In the genomic region with DNA sequence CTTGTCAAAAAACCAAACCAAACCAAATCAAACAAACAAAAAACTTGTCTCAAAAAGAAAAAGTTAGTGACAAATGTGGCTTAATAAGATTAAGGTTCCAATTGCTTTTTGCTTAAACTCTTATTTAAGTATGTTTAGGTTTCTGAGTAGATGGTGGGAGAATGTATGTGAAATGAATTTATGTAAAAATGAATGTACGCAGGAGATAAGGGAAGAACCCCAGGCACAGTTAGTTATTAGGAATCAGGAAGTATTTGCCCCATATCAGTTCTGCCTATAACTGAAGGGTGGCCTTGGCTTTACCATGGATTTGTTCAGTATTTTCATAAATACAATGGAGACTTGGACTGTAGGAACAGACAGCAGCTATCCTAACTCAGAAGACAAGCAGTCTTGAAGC, we compare ENCODE assay signal across 26 mouse cellular contexts. TPM values are rescaled to one million over a fixed set of nuclear protein-coding genes. Genes with fewer than 3 reads are reported as not detected.
"Had no signal": no experiment of that assay in that cellular context is flagged by ENCODE, and none has a peak within 500 bp of the region (broad histone marks: within the 10 kb centered on the region; RNA-seq: fewer than 3 reads in every experiment).

No protein-coding gene starts in this region.

- H3K4me3 ChIP-seq: embryonic facial prominence, embryonic 10.5 days; embryonic facial prominence, embryonic 12.5 days; embryonic facial prominence, embryonic 13.5 days; embryonic facial prominence, embryonic 15.5 days; erythroblast, embryonic 14.5 days; forebrain, embryonic 10.5 days; forebrain, embryonic 12.5 days; forebrain, embryonic 13.5 days; forebrain, embryonic 15.5 days; gastrocnemius, adult 2 months; heart, adult 2 months; heart, embryonic 10.5 days had no signal

- H3K27ac ChIP-seq: embryonic facial prominence, embryonic 10.5 days; embryonic facial prominence, embryonic 12.5 days; embryonic facial prominence, embryonic 13.5 days; embryonic facial prominence, embryonic 15.5 days; forebrain, embryonic 10.5 days; forebrain, embryonic 12.5 days; forebrain, embryonic 13.5 days; forebrain, embryonic 15.5 days; gastrocnemius, adult 2 months; heart, adult 2 months; heart, embryonic 10.5 days had no signal

- H3K4me1 ChIP-seq: embryonic facial prominence, embryonic 12.5 days; embryonic facial prominence, embryonic 13.5 days; embryonic facial prominence, embryonic 15.5 days; forebrain, embryonic 12.5 days; forebrain, embryonic 13.5 days; forebrain, embryonic 15.5 days; heart, embryonic 10.5 days had no signal

- H3K9me3 ChIP-seq: embryonic facial prominence, embryonic 10.5 days; embryonic facial prominence, embryonic 12.5 days; embryonic facial prominence, embryonic 13.5 days; embryonic facial prominence, embryonic 15.5 days; forebrain, embryonic 10.5 days; forebrain, embryonic 12.5 days; forebrain, embryonic 13.5 days; forebrain, embryonic 15.5 days; heart, embryonic 10.5 days had no signal

- H3K9ac ChIP-seq: embryonic facial prominence, embryonic 12.5 days; embryonic facial prominence, embryonic 13.5 days; embryonic facial prominence, embryonic 15.5 days; forebrain, embryonic 12.5 days; forebrain, embryonic 13.5 days; forebrain, embryonic 15.5 days; forebrain, postnatal 0 days had no signal

- DNase-seq: cerebellum, adult 9-11 months; cerebellum, postnatal 10 days; cerebellum, postnatal 14 days; cerebellum, postnatal 25 days; cerebellum, postnatal 36 days; forebrain, postnatal 0 days; gastrocnemius, adult 2 months; gastrocnemius, postnatal 10 days; gastrocnemius, postnatal 14 days; gastrocnemius, postnatal 25 days; gastrocnemius, postnatal 36 days; heart, adult 11 months; heart, adult 18-20 months; heart, adult 2 months had no signal

- H3K27me3 ChIP-seq: embryonic facial prominence, embryonic 12.5 days; embryonic facial prominence, embryonic 13.5 days; embryonic facial prominence, embryonic 15.5 days; forebrain, embryonic 12.5 days; forebrain, embryonic 13.5 days; forebrain, embryonic 15.5 days had no signal

- H3K36me3 ChIP-seq: embryonic facial prominence, embryonic 10.5 days; embryonic facial prominence, embryonic 12.5 days; embryonic facial prominence, embryonic 13.5 days; embryonic facial prominence, embryonic 15.5 days; forebrain, embryonic 10.5 days; forebrain, embryonic 12.5 days; forebrain, embryonic 15.5 days; heart, embryonic 10.5 days had no signal

RNA-seq across cellular contexts. Expression of gene Ccdc85a, which starts 49.0 kb away (rescaled TPM):
- total RNA-seq: common myeloid progenitor, adult 5-6 weeks; granulocyte monocyte progenitor cell, adult 5-6 weeks had no signal
